Mouse (Mus musculus) kidney, adult 18-20 months (tissue): Measurements from ENCODE around the gene Ugt1a9.
"Not testable (repeated sequence)": the region's sequence is repeated elsewhere in the genome, so short reads cannot be mapped to it uniquely, and the experiment has no call there.

ENCODE experiments used
- DNase-seq: peaks from one replicate; pipeline ENCODE4 v3.0.0; 2021

The Ugt1a9 gene

DNA sequence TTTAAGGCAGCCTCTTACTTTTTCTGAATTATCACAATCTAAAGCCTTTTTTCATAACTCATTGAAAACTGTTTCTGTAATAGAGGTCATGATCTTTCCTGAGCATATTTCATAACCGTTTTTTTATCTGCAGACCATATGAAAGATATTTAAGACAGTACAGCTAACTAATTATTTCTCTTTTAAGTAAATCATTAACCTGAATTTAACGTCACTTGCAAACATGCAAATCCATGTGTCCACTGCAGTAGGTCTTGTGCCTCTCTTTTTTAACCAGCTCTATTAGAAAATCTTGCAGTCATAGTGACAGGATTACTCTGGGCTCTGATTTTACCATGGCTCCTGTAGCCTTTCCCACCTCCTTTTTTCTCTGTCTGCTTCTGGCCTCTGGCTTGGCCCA lies at the start of gene Ugt1a9:
Gene Ugt1a9 (plus strand): TSS at position 306 of the 400 bp plus-strand sequence.
- no peak for DNase-seq

DNA sequence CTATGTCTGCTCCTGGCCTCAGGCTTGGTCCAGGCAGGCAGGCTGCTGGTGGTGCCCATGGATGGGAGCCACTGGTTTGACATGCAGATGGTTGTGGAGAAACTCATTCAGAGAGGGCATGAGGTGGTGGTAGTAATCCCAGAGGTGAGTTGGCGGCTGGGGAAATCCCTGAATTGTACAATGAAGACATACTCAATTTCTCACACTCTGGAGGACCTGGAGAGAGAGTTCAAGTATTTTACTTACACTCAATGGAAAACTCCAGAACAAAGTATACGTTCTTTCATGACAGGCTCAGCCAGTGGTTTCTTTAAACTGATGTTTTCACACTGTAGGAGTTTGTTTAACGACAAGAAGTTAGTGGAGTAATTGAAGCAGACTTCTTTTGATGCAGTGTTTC lies 45.4 kb upstream of the Ugt1a9 start:
- DNase-seq, result not testable (repeated sequence)

DNA sequence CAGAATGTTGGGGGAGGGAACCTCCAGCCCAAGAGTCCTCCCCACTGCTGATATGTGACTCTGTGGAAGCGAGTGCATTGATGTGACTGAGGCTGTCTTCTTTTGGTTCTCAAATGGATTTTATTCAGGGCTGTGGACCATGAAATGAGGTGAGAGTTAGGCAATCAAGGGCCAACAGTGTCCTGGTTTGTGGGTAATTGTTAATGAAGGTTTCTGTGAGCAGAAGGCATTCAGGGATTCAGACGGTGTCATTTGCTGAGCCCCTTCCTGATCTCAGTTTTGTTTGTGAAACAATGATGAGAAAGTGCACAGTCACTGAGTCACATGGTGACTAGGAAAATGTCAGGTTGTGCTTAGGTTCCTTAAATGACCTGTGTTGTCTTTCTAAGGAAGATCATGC lies 27.6 kb upstream of the Ugt1a9 start:
- not testable (repeated sequence) for DNase-seq

DNA sequence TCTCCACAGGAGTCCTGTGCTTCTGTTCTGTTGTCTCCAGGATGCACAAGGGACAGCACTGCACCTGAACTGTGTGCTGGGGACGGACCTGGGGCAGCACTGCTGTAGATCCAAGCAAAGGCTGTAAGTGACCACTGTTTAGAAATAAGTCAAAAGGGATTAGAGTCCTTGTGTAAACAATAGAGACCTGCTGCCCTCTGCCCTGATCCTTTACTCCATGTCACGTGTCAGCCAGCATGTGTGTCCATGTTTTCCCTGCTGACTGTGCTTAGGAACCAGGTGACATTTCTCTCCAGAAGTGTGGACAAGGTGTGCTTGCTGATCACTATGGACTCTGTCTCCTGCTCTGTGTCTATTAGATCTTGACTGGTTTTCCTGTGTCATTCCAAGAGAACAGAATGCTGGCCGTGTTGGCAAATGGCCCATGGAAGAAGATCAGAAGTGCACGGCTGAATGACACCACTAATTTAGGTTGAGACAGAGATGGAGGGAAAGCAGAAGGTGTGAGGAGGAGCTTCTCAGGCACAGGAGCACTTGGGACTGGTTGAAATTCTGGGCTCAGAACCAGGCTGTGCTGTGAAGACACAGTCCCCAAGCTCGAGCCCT lies 25.7 kb upstream of the Ugt1a9 start:
- peak; percentile 23 for DNase-seq

DNA sequence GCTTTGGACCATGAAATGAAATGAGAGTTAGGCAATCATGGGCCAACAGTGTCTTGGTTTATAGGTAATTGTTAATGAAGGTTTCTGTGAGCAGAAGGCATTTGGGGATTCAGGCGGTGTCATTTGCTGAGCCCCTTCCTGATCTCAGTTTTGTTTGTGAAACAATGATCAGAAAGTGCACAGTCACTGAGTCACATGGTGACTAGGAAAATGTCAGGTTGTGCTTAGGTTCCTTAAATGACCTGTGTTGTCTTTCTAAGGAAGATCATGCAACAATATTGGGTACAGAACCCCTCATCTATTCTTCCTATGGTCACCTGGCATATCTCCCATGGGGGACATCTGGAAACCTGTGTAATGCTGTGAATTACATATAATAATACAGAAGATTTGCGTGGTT lies 23.2 kb upstream of the Ugt1a9 start:
- not testable (repeated sequence) for DNase-seq

DNA sequence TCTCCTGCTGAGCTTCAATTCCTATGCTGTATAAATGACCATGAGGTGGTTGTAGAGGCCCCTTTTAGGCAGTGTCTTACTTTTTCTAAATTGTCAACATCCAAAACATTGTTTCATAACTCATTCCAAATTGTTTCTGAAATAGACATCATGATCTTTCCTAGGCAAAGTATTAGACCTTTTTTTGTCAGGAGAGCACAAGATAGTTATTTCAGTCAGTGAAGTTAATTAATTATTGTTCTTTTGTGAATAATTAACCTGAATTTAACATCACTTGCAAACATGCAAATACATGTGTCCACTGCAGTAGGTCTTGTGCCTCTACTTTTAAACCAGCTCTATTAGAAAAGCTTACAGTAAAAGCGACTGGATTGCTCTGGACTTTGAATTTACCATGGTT lies 15.5 kb upstream of the Ugt1a9 start, which contains the start of gene Ugt1a10:
Gene Ugt1a10 (plus strand): TSS at position 301 of the 400 bp plus-strand sequence.
- DNase-seq, result no peak

DNA sequence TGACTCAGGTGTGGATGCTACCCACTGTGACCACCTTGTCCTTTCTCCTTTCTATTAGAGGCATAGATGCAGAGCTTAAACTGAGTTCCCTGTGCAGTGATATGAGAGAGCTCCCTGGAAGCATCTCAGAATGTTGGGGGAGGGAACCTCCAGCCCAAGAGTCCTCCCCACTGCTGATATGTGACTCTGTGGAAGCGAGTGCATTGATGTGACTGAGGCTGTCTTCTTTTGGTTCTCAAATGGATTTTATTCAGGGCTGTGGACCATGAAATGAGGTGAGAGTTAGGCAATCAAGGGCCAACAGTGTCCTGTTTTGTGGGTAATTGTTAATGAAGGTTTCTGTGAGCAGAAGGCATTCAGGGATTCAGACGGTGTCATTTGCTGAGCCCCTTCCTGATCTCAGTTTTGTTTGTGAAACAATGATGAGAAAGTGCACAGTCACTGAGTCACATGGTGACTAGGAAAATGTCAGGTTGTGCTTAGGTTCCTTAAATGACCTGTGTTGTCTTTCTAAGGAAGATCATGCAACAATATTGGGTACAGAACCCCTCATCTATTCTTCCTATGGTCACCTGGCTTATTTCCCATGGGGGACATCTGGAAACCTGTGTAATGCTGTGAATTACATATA lies 4.0 kb upstream of the Ugt1a9 start:
- not testable (repeated sequence) for DNase-seq

DNA sequence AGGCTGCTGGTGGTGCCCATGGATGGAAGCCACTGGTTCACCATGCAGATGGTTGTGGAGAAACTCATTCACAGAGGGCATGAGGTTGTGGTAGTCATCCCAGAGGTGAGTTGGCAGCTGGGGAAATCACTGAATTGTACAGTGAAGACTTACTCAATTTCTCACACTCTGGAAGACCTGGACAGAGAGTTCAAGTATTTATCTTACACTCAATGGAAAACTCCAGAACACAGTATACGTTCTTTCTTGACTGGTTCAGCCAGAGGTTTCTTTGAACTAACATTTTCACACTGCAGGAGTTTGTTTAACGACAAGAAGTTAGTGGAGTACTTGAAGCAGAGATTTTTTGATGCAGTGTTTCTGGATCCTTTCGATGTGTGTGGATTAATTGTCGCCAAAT lies 302 bp downstream of the Ugt1a9 start:
- no peak for DNase-seq

DNA sequence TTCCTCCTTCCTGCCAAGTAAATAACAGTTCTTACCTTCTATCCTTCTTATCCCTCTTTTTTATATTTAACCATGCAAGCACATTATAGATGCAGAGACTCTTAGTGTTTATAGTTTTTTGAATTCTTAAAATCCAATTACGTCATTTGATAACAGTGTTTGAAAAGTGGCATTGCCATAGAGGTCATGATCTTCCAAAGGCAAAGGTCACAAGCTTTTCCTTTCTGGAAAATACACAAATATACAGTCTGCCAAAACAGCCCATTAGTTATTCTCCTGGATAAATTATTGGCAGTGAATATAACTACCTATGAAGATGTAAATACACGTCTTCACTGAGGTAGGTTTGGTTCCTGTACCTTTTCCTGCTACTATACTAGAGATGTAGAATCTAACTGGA lies 3.9 kb downstream of the Ugt1a9 start:
- no peak for DNase-seq

DNA sequence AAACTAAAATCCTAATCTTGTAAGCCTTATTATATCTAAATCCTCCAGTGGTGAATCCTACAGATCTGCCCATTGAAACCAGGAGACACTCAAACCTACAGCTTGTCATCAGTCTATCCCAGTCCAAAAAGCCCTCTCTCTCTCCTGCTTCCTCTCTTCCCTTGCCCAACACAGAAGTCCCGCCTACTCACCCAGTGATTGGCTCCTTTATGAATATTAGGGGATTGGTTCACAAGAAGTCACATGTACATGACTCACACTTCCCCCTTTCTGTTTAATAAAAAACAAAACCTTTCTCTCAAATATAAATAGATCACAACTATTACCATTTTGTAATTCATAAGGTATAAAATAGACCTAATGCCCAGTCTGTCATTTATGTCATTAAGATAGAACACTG lies 6.5 kb downstream of the Ugt1a9 start:
- no peak for DNase-seq

DNA sequence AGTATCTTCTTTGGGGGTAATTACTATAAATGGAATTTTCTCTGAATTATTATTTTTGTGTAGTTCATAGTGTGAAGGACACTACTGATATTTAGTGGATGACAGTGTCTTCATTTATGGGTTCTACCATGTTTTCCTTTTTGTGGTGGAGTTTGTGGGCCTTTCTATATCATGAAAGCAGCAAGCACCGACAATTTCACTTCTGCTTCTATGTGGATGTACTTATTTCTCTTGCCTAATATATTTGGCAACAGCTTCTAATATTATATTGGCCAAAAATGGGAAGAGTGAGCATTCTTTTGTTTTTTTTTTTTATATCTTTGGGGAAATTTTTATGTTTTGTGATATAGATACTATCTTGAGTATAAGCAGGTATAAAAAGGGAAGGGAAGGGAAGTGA lies 11.1 kb downstream of the Ugt1a9 start:
- DNase-seq, result no peak

DNA sequence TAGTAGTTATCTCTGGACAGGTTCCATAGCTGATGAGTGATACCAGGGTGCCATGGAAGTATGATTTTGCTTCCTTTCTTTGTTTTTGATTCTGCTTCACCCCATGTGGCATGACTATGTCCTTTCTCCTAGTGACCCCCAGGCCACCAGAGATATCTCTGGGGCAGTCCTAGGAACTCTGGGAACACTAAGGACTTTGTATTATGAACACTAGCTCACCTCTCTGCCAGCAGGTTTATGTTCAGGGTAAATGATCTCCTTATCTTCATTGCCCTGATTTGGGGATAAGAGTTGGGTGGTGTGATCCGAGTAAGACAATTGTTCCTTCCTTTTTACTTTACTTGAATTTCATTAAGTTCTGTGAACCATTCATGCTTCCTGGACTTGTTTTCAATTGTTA lies 15.5 kb downstream of the Ugt1a9 start:
- no peak for DNase-seq

DNA sequence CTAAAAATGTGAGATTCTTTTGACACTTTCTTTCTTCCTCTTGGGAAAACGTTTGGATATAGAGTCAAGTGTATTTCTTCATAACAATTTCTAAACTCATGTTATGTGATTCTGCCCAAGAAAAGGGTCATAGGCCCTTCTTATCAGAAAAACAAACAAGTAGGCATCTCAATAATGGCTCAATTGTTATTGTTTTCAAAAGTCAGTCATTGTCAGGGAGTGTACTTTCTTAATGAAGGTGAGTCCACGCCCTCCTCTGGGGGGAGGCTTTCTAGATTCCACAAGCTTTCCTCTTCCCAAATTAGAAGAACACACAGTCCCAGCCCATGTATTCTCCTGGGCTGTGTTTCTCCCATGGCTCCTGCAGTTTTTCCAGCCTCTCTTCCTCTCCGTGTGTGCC lies 16.9 kb downstream of the Ugt1a9 start, which contains the start of gene Ugt1a8:
Gene Ugt1a8 (plus strand): TSS at position 301 of the 400 bp plus-strand sequence.
- DNase-seq, result no peak

DNA sequence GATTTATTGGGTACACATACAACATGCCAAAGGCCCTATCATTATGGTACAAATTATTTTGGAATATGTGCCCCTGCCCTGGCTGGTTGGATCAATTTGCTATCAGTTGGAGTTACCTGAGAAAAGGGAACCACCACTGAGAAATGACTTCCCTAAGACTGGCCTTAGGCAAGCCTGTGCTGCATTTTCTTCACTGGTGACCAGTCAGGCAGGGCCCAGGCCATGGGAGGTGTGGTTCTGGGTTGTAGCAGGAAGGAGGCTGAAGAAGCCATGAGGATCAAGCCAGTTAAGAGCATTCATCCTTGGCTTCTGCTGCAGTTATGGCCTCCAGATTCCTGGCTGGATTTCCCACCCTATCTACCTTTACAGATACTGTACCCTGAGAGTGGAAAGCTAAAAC lies 21.7 kb downstream of the Ugt1a9 start:
- no peak for DNase-seq

DNA sequence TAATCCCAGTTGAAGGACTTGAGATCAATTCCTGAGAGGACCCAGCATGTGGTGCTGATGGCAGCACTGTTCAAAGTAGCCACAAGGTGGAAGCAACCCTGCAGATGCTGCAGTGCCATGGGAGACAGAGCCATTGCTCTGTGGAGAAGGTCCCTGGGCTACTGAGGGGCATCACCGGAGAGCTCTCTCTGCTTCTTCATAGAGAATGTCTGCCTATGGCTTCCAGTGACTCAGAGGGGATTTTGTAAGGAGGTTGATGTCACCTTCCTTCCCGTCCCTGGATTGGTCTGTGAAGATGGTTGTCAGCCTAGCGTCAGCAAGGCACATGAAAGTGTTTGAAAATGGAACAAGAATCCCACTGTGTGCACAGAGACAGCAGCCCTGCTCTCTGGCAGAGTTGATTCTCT lies 23.7 kb downstream of the Ugt1a9 start:
- DNase-seq, result peak; percentile 45

DNA sequence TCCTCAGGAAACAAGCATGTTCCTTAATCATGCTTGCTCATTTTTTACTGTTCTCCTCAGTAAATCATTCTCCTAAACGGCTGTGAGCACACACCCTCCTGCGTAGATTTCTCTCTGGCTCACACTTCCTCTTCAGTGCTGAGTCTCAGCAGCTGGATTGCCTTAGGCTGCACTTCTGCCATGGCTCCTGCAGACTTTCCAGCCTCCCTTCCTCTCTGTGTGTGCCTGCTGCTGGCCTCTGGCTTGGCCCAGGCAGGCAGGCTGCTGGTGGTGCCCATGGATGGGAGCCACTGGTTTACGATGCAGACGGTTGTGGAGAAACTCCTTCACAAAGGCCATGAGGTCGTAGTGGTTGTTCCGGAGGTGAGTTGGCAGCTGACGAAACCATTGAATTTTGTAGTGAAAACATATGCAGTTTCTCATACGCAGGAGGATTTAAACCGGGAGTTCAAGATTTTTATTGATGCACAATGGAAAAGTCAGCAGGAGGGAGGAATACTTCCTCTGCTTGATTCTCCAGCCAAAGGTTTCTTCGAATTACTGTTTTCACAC lies 24.4 kb downstream of the Ugt1a9 start, which contains the start of gene Ugt1a7c:
Gene Ugt1a7c (plus strand): TSS at position 122 of the 552 bp plus-strand sequence.
- peak; percentile 37 for DNase-seq

DNA sequence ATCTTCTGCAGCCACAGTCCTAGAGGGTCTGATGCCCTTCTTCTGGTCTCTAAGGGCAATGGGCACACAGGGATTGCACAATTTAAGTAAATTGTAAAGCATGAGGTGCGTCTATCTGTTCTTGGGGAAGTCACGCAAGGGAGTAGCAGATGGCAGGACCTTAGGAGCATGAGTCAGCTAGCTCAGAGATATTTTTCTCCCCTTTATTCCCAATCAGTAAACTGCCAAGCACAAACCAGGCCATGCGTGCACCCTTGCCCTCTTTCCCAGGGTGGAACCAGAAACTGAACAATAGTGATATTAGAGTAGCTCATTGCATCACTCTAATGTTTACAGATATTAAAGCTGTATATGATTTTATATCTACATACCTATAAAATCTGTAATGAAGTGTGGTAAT lies 27.9 kb downstream of the Ugt1a9 start:
- not testable (repeated sequence) for DNase-seq

DNA sequence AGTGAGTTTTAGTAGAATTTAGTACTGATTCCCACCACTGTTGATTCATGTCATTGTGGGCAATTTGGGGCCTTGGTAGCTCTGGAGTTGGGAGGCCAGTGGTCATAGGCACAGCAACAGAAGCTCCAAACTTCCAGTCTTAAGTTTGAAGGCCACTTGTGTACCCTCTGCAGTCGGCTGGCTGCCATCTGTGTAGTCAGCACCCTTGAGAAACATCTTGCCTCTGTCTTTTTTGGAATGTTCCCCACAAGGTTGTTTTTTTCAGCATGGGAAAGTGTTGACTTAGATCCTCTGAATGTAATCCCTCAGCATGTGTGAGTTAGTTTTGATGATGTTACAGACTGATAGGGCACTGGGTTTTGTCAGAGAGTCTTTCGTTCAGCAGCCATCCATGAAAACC lies 29.1 kb downstream of the Ugt1a9 start:
- DNase-seq, result not testable (repeated sequence)

DNA sequence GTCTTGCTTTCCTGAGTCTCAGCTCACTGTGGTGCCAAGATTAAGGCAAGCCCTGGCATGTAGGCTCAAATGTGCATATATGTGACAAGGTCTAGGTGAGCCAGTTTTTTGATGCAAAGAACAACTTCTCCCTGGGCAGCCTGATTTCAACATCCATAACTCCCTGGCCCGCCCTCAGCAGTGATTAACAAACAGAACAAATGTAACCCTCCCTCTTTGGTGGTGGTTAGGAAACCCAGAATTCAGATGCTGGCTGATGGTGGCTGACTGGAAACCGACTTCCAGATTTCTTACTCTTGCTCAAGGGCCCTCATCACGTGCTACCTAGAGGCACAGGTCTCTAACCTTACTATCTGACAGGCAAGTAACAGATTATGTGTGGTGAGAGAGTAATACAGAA lies 32.4 kb downstream of the Ugt1a9 start, which contains the start of gene Ugt1a6b:
Gene Ugt1a6b (plus strand): TSS at position 234 of the 400 bp plus-strand sequence.
- DNase-seq, result not testable (repeated sequence)

DNA sequence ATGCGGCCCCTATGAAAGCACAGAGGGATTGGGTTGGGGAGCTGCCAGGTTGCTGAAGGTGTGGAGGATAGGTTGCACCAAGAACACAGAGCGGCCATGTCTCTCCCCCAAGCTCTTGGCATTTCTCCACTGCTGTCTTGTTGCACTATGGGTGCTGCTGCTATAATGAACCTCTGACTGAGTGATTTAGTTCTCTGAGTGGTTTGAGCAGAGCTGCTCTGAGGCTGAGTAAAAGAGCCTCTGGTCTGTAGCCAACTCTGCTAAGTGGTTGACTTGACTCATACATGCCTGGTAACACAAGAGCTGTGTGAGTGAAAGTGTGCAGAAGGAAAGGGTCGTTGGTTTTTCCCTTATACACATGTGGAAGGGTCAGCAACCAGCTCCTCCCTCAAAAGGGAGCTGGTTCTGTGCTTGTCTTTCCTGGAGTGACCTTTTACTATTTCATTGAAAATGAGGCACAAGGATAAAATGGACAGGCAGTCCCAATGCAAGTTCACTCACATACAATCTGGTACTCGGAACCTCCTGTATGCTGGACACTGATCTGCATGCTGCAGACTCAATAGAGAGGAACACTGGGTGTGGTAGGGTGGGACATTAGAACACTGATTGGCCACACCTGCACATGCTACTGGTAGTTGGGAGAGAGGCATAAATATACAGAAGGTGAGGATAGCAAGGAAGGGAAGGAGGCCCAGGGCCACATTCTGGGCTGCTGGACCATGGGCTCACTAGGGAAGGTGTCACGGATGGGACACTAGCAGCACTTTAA lies 33.3 kb downstream of the Ugt1a9 start:
- not testable (repeated sequence) for DNase-seq

DNA sequence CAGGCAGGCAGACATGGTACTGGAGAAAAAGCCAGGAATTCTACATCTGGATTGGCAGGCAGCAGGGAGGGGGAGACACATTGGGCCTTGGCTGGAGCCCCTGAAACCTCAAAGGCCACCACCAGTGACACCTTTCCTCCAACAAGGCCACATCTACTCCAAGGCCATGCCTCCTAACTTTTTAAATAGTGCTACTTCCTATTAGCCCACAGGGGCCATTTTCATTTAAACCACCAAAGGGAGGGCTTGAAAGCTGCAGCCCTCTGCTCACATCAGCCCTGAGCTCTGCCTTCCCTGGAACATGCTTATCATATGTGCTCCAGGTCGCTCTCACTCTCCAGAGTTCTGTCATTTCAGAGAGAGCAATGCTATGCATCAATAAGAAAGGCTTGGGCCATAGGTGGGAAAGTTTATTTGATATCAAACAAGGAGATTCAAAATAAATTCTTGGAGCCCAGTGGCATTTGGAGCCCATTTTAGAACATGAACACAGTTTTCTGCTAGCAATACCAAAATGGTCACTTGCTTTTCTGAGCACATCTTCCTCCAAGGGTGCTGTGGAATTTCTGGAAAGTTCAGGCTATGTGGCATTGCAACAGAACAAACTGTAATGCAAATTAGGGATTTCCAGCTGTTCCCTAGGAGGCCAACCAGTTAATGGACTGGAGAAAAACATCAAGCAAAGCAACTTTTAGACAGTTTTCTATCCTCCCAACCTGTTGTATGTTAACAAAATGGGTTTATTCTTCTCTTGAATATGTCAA lies 34.2 kb downstream of the Ugt1a9 start:
- DNase-seq, result no peak

DNA sequence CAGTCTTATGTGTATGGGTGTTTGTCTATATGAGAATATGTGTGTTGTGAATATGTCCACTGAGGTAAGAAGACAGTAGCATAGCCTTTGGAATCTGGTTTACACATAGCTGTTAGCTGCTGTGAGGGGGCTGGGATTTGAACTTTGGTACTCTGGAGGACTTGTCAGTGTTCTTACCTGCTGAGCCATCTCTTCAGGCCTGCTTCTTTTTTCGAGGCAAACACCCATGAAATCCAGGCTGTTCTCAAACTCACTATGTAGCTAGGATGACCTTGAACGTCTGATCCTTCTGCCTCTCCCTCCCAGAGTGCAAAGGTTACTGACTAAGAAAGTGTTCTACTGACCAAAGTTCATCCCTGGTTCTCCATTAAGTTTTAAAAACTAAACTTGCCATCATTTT lies 35.1 kb downstream of the Ugt1a9 start:
- no peak for DNase-seq
